ENCODE assay signal across 35 mouse cellular contexts in the genomic region with DNA sequence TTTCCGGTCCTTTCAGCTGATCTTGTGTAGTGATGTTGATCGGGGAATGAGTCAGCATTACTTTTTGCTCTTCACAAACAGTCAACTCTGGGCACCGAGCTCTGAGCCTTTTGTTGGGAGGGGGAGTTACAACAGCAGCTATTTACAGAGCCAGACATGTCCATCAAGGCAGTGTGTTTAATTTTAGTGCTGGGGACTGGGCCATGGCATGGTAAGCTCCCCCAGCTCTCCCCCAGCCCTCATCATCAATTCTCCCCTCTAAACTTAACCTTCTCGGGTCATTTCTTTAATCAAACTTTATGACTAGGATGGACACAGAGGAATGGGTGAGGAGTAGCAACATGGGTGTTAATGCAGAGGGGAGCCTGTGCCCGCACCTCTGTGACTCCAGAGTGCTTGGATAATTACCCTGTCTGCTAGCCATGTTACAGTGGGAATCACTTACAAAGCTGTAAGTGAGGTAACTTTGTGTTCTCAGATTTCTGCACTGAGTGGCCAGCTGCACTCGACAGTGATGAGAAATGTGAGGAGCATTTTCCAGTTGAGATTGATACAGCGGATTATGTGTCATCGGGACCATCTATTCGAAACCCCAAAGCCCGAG. TPM values are rescaled to one million over a fixed set of nuclear protein-coding genes. Genes with fewer than 3 reads are reported as not detected.
DNase-seq lines count a peak whose midpoint lies in the region; ATAC-seq lines count a peak whose summit lies in the region.
"Had no signal": no experiment of that assay in that cellular context is flagged by ENCODE, and none has a peak within 500 bp of the region (broad histone marks: within the 10 kb centered on the region; RNA-seq: fewer than 3 reads in every experiment).

No protein-coding gene starts in this region.

- 0 out of 2 replicates have a peak overlapping the region, but pooled peaks have one; percentile 11 for H3K9ac ChIP-seq in heart, embryonic 14.5 days (ENCODE audit: low read length)
- no peak overlapping the region for H3K9ac ChIP-seq in liver, embryonic 11.5 days (ENCODE audit: low read depth, low read length)
- H3K9ac ChIP-seq: embryonic facial prominence, embryonic 12.5 days; forebrain, postnatal 0 days; hindbrain, embryonic 12.5 days; limb, embryonic 13.5 days; liver, embryonic 14.5 days; lung, embryonic 14.5 days had no signal

- H3K4me2 ChIP-seq in heart, embryonic 14.5 days (ENCODE audit: low read length), result no peak overlapping the region
- H3K4me2 ChIP-seq in liver, embryonic 11.5 days, result no peak overlapping the region
- H3K4me2 ChIP-seq: embryonic facial prominence, embryonic 12.5 days; hindbrain, embryonic 12.5 days; limb, embryonic 13.5 days; lung, embryonic 14.5 days; midbrain, embryonic 11.5 days had no signal

- no peaks in the 10 kb centered on the region for H3K9me3 ChIP-seq in heart, embryonic 14.5 days (ENCODE audit: control insufficient read depth, low read length)
- no peaks in the 10 kb centered on the region for H3K9me3 ChIP-seq in liver, embryonic 11.5 days (ENCODE audit: control insufficient read depth, low read length)
- H3K9me3 ChIP-seq: embryonic facial prominence, embryonic 12.5 days; forebrain, embryonic 10.5 days; G1E; hindbrain, embryonic 12.5 days; limb, embryonic 13.5 days had no signal

- H3K27me3 ChIP-seq in heart, embryonic 14.5 days (ENCODE audit: control insufficient read depth, insufficient read depth, low read length), result no peaks in the 10 kb centered on the region
- no peaks in the 10 kb centered on the region for H3K27me3 ChIP-seq in liver, embryonic 11.5 days (replicated peaks; ENCODE audit: control insufficient read depth, insufficient read depth, low read length)
- H3K27me3 ChIP-seq: CH12.LX; embryonic facial prominence, embryonic 12.5 days; hindbrain, embryonic 12.5 days; limb, embryonic 13.5 days had no signal

- peak overlapping the region in 1 of 2 experiments; percentile 28; a peak in 1 of 4 replicates for H3K27ac ChIP-seq in heart, embryonic 14.5 days (replicated peaks in 1 of 2; ENCODE audit: control insufficient read depth in 1 of 2, insufficient read depth in 1 of 2, low read depth in 2 of 2, low read length in 2 of 2)
- no peak overlapping the region for H3K27ac ChIP-seq in liver, embryonic 11.5 days (ENCODE audit: low read depth, low read length)
- H3K27ac ChIP-seq: embryonic facial prominence, embryonic 12.5 days; forebrain, embryonic 10.5 days; heart, adult 2 months; hindbrain, embryonic 12.5 days; layer of hippocampus, adult 2 months; left cerebral cortex, adult 2 months; limb, embryonic 13.5 days; liver, embryonic 14.5 days had no signal

- peaks cover 91% of the 10 kb centered on the region for H3K36me3 ChIP-seq in heart, embryonic 14.5 days (ENCODE audit: control insufficient read depth, insufficient read depth, low read length)
- peaks cover 6% of the 10 kb centered on the region; the same call in 1 of the 2 replicates for H3K36me3 ChIP-seq in liver, embryonic 11.5 days (ENCODE audit: control insufficient read depth, insufficient read depth, low read length)

- no peak for DNase-seq in heart, adult 18-20 months
- DNase-seq in liver, embryonic 11.5 days (ENCODE audit: low spot score), result peak; percentile 20
- no peak for DNase-seq in liver
- DNase-seq in brain, adult 2 months (ENCODE audit: low read depth, low spot score), result peak; percentile 27
- no peak for DNase-seq in ovary, adult 18-20 months (ENCODE audit: low spot score)
- DNase-seq: adrenal gland, adult 8-10 months; cerebellum, adult 11 months; cerebellum, adult 9-10 months; cerebellum, postnatal 36 days; forebrain, postnatal 0 days; gastrocnemius, postnatal 14 days; heart, adult 2 months; heart, postnatal 36 days; kidney, postnatal 25 days; lung, embryonic 14.5 days; lung, postnatal 14 days; right cerebral cortex, adult 18-20 months; spleen, adult 18-20 months; thymus, postnatal 25 days had no signal

- H3K4me1 ChIP-seq in heart, embryonic 14.5 days (ENCODE audit: control insufficient read depth in 2 of 2, insufficient read depth in 2 of 2, low read length in 2 of 2), result peaks cover 9% of the 10 kb centered on the region in 2 experiments
- H3K4me1 ChIP-seq in liver, embryonic 11.5 days (replicated peaks; ENCODE audit: control insufficient read depth, insufficient read depth, low read length), result no peaks in the 10 kb centered on the region
- H3K4me1 ChIP-seq: embryonic facial prominence, embryonic 12.5 days; forebrain, embryonic 10.5 days; hindbrain, embryonic 12.5 days; limb, embryonic 13.5 days had no signal

- no peak for ATAC-seq in heart, embryonic 14.5 days (ENCODE audit: insufficient number of reproducible peaks, insufficient read depth, low FRiP score, low read depth)
- ATAC-seq in liver, embryonic 11.5 days (replicated peaks; ENCODE audit: low FRiP score), result no peak
- no peak for ATAC-seq in megakaryocyte-erythroid progenitor cell, adult 5-6 weeks (replicated peaks; ENCODE audit: low FRiP score, low TSS enrichment, poor library complexity, severe bottlenecking)
- ATAC-seq: forebrain, postnatal 0 days; intestine, postnatal 0 days; midbrain, embryonic 16.5 days had no signal

- H3K4me3 ChIP-seq in heart, embryonic 14.5 days (ENCODE audit: control insufficient read depth in 1 of 2, insufficient read depth in 1 of 2, low read depth in 1 of 2, low read length in 2 of 2), result no peak overlapping the region
- no peak overlapping the region for H3K4me3 ChIP-seq in liver, embryonic 11.5 days (ENCODE audit: low read depth, low read length)
- H3K4me3 ChIP-seq: embryonic facial prominence, embryonic 12.5 days; forebrain, embryonic 10.5 days; heart, adult 2 months; hindbrain, embryonic 12.5 days; layer of hippocampus, adult 2 months; left cerebral cortex, adult 2 months; limb, embryonic 13.5 days had no signal

- 67% methylated on average over 10 of the region's 10 CpGs for WGBS in heart, embryonic 14.5 days
- 81% methylated on average over 10 of the region's 10 CpGs for WGBS in liver, embryonic 11.5 days

RNA-seq across cellular contexts. Expression of a gene that starts 12.9 kb away (rescaled TPM):
- 146 and 153 TPM in 2 replicates for polyA plus RNA-seq in heart, embryonic 14.5 days (2014; fragmentation: Nextera tagmentation; extraction: Ambion mirVana)
- total RNA-seq in heart, adult 18-20 months (2021), result 100 to 1,000 TPM; 170 to 189 TPM
- polyA plus RNA-seq in liver, embryonic 11.5 days (2014; fragmentation: Nextera tagmentation; extraction: Ambion mirVana), result 139 and 140 TPM in 2 replicates
- total RNA-seq in megakaryocyte-erythroid progenitor cell, adult 5-6 weeks (2014; fragmentation: Nextera tagmentation), result 94.4 and 113 TPM in 2 replicates
- 115 and 125 TPM in 2 replicates for total RNA-seq in megakaryocyte-erythroid progenitor cell, adult 5-6 weeks (2017)

RNA-seq across cellular contexts. Expression of a gene that starts 23.1 kb away (rescaled TPM):
- 1.3 and 1.9 TPM in 2 replicates for polyA plus RNA-seq in heart, embryonic 14.5 days (2014; fragmentation: Nextera tagmentation; extraction: Ambion mirVana)
- 1 to 10 TPM in 1 of 2 experiments, under 1 TPM in 1; 0.95 to 1.2 TPM for total RNA-seq in heart, adult 18-20 months (2021)
- polyA plus RNA-seq in liver, embryonic 11.5 days (2014; fragmentation: Nextera tagmentation; extraction: Ambion mirVana), result 1.7 TPM in 2 replicates
- total RNA-seq in megakaryocyte-erythroid progenitor cell, adult 5-6 weeks (2014; fragmentation: Nextera tagmentation), result 1.0 and 1.3 TPM in 2 replicates
- total RNA-seq in megakaryocyte-erythroid progenitor cell, adult 5-6 weeks (2017), result 0.57 TPM in 1 of 2 replicates, not detected in the other
- total RNA-seq: megakaryocyte progenitor cell, adult 5-6 weeks had no signal
- polyA plus RNA-seq: G1E had no signal

RNA-seq across cellular contexts. Expression of a gene that starts 31.4 kb away (rescaled TPM):
- 0.24 TPM in 2 replicates for polyA plus RNA-seq in heart, embryonic 14.5 days (2014; fragmentation: Nextera tagmentation; extraction: Ambion mirVana)
- not detected for total RNA-seq in heart, adult 18-20 months (2021)
- polyA plus RNA-seq in liver, embryonic 11.5 days (2014; fragmentation: Nextera tagmentation; extraction: Ambion mirVana), result 0.40 and 0.65 TPM in 2 replicates
- total RNA-seq in megakaryocyte-erythroid progenitor cell, adult 5-6 weeks (2014; fragmentation: Nextera tagmentation), result not detected in 2 replicates
- not detected in 2 replicates for total RNA-seq in megakaryocyte-erythroid progenitor cell, adult 5-6 weeks (2017)
- total RNA-seq: CH12.LX; G1E; heart, adult 2 months; heart, postnatal 36 days; left cerebral cortex, adult 2 months; megakaryocyte progenitor cell, adult 5-6 weeks; neutrophil, adult 5-6 weeks had no signal
- polyA plus RNA-seq: G1E; heart, adult 2 months; liver, embryonic 14.5 days had no signal

RNA-seq across cellular contexts. Expression of a gene that starts 35.7 kb away (rescaled TPM):
- 6.3 and 6.7 TPM in 2 replicates for polyA plus RNA-seq in heart, embryonic 14.5 days (2014; fragmentation: Nextera tagmentation; extraction: Ambion mirVana)
- 1 to 10 TPM; 4.2 to 5.0 TPM for total RNA-seq in heart, adult 18-20 months (2021)
- polyA plus RNA-seq in liver, embryonic 11.5 days (2014; fragmentation: Nextera tagmentation; extraction: Ambion mirVana), result 6.8 and 7.6 TPM in 2 replicates
- total RNA-seq in megakaryocyte-erythroid progenitor cell, adult 5-6 weeks (2014; fragmentation: Nextera tagmentation), result 11.2 and 12.9 TPM in 2 replicates
- 7.3 and 9.1 TPM in 2 replicates for total RNA-seq in megakaryocyte-erythroid progenitor cell, adult 5-6 weeks (2017)

Comparison
In these comparisons a context has a peak if more than half of its experiments do, and no peak if none do; other contexts are left out.
1. DNase-seq: peak in liver, embryonic 11.5 days (single experiment) and brain, adult 2 months (single experiment); none in heart, adult 18-20 months (0 of 2), liver (single experiment) and ovary, adult 18-20 months (single experiment).